Mouse (Mus musculus): ENCODE data around the gene Gpd1. TPM values are rescaled to one million over a fixed set of nuclear protein-coding genes. Genes with fewer than 3 reads are reported as not detected.
"Not testable (repeated sequence)": the region's sequence is repeated elsewhere in the genome, so short reads cannot be mapped to it uniquely, and the experiment has no call there.

Gpd1 gene
- total RNA-seq, 2 experiments from 2014 or later: 61.7 to 91.3 TPM

DNA sequence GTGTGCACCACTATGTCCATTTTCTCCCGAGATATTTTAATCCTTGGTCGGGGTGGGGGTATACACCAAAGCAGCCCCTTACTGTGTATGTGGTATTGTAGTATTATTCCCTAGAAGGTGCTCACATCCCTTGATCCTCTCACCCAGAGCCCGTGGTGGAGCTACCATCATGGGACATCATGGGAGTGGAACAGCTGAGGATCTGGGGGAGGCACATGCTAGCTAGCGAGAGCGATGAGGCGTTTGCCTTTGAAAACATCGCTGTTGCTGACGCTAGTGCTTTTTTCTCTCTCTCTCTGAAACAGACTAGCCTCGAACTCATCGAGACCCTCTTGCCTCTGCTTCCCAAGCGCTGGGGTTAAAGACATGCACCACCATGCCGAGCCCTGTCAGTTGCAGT, 501 bp upstream of the Gpd1 start:
- intact Hi-C loops (cut with DNase I): loop anchor here (5.0 kb wide), 1 partner anchor 185 kb away; no protein-coding TSS in a partner anchor
- DNase-seq: no peak

DNA sequence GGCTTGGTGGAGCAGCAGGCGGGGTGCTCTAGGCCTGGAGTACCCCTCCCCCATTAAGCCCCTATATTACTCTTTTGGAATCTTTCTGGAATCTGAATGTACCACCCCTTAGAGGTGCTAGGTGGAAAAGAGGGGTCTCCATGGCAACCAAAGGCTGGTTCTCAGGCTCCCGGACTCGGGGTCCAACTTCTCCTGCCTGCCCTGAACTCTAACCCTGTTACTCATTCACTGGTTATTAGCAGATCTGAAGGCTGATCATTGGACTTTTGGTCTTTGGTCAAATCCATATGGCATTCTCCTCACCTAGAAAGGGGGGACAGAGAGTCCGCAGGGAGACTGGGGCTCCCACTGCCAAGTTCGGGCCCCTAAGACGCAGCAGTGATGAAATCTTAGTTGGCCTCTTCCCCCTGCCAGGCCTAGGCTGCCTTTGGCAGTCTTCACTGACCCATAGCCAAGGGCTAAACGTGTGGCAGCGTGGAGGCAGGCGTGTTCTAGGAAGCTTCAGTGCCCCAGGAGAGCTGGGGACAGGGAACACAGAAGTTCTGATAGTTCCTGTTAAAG, 1.2 kb downstream of the Gpd1 start:
- intact Hi-C loops (cut with DNase I): loop anchor here (5.0 kb wide), 1 partner anchor 184 kb away; no protein-coding TSS in a partner anchor

DNA sequence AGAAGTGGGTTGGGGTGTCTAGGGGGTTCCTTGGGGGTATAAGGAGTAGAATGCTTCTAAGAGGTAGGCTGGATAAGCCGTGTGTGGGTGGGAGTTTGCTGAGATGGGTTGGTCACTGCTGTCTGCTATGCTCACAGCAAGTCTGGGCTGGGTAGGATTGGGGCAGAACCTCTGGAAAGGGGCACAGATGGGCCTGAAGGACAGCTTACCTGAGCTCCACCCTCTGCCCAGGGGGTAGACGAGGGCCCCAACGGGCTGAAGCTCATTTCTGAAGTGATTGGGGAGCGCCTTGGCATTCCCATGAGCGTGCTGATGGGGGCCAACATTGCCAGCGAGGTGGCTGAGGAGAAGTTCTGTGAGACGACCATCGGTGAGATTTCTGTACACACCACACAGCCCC, 2.5 kb downstream of the Gpd1 start:
- intact Hi-C loops (cut with DNase I): loop anchor here (5.0 kb wide), 2 partner anchors 182 to 1083 kb away; no protein-coding TSS in a partner anchor

More for the DNA sequence above, 1.2 kb downstream of the Gpd1 start:
- no peak for DNase-seq

DNA sequence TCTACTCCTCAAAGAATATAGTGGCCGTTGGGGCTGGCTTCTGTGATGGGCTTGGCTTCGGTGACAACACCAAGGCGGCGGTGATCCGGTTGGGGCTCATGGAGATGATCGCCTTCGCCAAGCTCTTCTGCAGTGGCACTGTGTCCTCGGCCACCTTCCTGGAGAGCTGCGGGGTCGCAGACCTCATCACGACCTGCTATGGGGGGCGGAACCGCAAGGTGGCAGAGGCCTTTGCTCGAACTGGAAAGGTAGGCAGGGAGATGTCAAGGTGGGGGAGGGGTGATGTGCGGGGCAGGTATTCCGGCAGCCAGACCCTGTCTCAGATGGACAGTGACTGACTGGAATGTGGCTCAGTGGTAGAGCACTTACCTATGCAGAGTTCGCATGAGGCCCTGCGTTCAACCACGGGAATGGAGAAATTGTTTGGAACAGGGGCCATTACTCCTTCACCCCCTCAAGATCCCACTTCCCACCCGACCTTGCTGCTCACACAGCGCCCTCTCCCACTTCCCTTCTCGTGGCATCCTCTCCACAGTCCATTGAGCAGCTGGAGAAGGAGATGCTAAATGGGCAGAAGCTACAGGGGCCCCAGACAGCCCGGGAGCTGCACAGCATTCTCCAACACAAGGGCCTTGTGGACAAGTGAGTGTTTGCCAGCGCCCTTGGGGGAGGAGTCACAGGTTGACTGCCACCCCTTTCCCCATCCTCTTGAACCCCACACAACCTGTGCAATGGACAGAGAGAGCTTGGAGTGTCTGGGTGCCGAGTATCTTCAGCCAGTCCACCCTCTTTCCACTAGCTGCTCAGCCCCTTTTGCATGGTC, 4.8 kb downstream of the Gpd1 start:
- intact Hi-C loops (cut with DNase I): loop anchor here (5.0 kb wide), 1 partner anchor 1085 kb away; no protein-coding TSS in a partner anchor
- no peak for DNase-seq

More for the DNA sequence above, 2.5 kb downstream of the Gpd1 start:
- no peak for DNase-seq

DNA sequence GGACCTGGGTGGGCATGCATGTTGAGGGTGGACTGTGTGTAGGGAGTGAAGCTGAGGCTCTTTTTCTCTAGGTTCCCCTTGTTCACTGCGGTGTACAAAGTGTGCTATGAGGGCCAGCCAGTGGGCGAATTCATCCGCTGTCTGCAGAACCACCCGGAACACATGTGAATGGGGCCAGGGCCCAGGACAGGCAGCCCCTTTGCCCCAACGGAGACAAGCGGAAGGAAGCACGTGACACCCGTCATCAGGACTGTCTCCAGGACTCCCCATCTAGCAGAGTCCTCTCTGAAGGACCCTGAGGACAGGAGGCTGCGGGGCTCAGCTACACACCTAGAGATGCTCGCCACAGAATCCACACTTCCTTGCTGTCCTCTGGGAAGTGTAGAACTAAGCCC, 5.8 kb downstream of the Gpd1 start:
- intact Hi-C loops (cut with DNase I): loop anchor here (5.0 kb wide), 1 partner anchor 1086 kb away; no protein-coding TSS in a partner anchor
- no peak for DNase-seq

DNA sequence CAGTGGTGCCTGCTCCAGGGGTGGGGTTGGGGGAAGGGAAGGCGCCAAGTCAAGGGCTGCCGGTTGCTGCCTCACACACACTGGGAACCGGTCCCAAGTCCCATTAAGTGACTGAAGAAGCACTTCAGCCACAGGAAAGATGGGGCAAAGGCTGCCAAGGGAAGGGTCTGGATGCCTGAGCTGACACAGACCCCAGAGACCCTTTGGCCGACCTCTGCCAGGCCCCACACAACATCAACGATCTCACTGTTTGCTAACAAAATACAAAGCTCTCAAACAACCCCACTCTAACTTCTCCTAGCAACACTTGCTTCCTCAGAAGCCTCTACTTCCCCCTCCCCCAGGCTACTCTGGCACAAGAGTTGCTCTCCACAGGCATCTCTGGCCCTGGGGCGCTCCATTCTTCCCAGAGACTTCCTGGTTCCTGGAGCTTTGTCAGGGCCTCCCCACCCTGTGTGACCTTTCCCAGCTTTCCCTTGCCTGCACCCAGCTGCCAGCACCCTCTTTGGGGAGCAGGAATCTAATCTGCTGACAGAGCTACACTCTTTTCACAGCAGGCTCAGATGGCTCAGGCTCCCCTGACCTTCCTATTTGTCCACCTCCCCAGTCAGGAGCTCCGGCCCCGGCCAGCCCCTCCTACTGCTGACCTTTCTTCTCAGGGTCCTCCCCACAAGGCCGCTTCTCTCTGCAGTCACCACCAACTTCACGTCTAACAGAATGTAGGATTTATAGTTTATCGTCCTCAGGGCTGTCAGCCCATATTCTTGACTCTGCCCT, 6.4 kb downstream of the Gpd1 start:
- DNase-seq: peak; percentile 68 to 83
- intact Hi-C loops (cut with DNase I): loop anchor here (2.0 to 5.0 kb wide), 3 partner anchors 19 to 1086 kb away; partner anchors contain the start of genes Cers5 and Gm17349

DNA sequence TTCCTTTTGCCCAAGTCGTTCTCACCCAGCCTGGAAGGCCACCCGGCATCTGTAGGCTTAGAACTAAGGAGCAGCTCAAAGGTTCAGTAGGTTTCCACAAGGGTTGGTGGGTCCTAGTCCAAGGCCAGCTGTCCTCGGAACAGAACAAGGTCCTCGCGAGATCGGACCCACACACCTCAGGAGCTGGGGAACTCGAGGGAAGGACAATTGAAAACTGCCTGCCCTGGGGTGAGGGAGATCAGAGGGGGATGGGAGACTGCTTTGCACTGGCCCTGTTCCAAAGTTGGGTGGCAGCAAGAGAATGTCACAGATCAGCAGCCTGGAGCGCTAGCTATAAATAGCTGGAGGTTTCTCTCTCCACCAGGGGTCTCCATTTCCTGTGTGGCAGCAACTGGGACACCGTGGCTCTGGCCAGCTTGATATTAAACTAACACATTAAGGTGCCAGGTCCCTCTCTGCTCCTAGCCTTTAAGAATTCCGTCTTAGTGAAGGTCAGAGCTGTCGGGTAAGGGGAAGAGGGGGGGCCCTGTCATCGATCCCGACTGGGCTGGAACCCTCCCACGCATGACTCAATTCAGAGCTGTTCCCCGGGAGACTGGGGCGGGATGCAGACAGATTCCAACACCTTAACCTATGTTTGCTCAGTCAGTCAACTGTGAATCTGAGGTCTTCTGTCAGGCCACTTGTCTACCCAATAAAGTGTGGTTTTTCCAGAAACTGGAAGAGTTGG, 7.1 kb downstream of the Gpd1 start:
- intact Hi-C loops (cut with DNase I): loop anchor here (2.0 to 5.0 kb wide), 3 partner anchors 20 to 1087 kb away; partner anchors contain the start of genes Cers5 and Gm17349
- DNase-seq: peak; percentile 70 to 82

DNA sequence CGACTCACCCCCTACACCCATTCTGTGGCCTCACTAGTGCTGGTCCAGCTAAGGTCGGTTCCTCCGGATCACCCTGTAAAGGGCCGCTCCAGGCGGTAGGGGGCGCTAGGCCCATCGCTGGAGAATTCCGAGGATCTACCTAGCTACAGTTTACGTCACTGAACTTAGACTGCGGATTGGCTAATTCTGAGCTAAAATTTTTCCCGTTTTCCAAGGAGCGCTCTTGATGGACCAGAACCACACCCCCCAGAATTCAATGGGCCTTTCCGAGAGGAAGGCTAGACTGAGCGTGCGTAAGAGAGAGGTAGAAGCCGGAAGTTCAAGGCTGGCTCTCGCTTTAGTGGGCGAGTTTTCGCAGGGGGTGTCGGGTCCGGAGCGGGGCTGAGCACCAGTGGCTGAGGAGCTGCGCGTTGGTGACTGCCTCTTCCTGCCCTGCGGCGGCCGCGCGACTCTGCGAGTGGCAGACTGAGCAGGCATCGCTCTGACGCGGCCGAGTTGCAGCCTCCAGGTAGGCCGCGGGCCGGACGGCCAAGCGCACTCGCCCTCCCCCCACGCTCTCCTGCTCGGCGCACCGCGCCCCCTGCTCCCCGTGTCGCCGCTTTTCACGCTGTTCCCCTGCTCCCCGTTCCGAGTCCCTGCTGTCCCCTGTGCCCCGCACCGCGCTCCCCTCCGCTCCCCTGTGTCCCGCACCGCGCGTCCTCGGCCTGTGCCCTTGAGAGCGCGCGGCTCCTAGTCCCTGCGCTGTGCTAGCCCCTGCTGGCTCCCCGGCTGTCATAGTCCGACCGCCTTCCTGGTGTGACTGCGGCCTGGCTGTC, 8.2 kb downstream of the Gpd1 start, which contains the start of gene Cox14:
Gene Cox14 (plus strand): TSS at position 278 of the 815 bp plus-strand sequence.
- DNase-seq: peak; percentile 95 to 97
- intact Hi-C loops (cut with DNase I): loop anchor here (2.0 kb wide), 2 partner anchors 21 to 47 kb away; partner anchors contain the start of genes Cers5 and Gm17349

DNA sequence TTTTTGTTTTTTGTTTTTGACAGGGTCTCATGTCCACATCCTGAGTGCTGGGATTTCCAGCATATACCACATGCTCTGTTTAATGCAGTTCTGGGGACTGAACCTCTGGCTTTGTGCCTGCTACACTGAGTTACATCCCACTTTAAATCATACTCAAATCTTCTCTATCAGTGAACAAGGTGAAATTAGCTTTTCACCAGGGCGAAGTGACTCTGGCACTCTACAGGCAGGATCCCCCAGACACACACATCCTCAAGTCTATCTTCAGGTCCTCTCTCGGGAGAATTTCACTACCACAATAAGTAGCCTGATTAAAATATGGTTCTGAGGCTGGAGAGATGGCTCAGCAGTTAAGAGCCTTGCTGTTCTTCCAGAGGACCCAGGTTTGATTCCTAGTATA, 9.2 kb downstream of the Gpd1 start:
- DNase-seq: no peak
- intact Hi-C loops (cut with DNase I): no loop called here

DNA sequence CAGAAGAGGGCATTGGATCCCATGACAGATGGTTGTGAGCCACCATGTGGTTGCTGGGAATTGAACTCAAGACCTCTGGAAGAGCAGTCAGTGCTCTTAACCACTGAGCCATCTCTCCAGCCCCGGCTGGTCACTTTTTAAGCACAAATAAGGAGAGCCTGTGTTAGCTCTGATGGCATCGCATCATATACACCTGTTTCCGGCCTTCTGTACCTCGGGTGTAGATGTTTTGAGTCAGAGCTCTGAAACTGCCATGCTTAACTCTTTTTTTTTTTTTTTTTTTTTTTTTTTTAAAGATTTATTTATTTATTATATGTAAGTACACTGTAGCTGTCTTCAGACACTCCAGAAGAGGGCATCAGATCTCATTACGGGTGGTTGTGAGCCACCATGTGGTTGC, 9.7 kb downstream of the Gpd1 start:
- intact Hi-C loops (cut with DNase I): not testable (repeated sequence)

DNA sequence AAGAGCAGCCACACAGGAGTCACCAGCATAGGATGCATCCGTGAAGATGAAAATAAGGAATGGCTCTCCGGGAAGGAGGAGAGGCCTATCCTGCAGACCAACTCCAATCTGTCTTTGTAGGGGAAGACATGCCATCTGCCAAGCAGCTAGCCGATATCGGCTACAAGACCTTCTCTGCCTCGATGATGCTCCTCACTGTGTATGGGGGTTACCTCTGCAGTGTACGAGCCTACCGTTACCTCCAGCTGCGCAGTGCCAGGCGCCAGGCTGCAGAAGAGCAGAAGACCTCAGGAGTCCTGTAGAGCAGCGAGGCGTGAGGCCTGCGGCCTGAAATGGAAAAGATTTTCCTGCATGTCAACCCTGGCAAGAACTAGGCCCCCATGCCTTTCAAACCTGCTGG, 10.2 kb downstream of the Gpd1 start:
- intact Hi-C loops (cut with DNase I): no loop called here
- no peak for DNase-seq

More for the DNA sequence above, 9.7 kb downstream of the Gpd1 start:
- DNase-seq: not testable (repeated sequence)

DNA sequence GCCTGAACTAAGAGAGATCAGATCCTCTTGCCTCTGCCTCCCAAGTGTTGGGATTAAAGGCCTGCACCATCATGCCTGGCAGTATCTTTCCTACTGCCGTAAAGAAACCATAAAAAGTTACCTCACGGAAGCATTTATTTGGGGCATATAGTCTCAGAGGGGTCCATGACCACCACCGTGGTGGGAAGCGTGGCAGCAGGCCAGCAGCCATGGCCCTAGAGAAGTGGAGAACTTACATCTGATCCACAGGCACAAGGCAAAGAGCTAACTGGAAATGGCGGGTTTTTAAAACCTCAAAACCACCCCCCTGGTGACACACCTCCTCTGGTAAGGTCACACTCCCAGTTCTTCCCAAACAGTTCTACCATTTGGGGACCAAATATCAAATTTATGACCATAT, 10.9 kb downstream of the Gpd1 start:
- intact Hi-C loops (cut with DNase I): no loop called here

DNA sequence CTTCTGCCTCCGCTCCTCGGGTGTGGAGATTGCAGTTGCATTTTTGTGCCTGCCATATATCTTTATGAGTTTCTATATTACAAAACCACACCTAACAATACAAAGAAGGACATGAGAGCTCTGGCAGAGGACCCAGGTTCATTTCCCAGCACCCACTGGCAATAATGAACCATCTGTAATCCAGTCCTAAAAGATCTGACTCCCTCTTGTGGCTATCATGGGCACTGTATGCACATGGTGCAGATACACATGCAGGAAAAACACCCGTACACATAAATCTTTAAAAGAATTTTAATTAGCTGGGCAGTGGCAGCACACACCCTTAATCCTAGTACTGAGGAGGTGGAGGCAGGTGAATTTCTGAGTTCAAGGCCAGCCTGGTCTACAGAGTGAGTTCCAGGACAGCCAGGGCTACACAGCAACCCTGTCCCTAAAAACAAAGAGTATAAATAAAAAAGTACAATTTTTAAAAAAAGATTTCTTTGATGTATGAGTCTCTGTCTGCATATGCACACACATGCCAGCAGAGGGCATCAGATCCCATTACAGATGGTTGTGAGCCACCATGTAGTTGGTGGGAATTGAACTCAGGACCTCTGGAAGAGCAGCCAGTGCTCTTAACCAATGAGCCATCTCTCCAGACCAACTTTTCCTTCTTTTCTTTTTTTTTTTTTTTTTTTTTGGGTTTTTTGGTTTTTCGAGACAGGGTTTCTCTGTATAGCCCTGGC, 11.9 kb downstream of the Gpd1 start:
- intact Hi-C loops (cut with DNase I): no loop called here

More for the DNA sequence above, 10.9 kb downstream of the Gpd1 start:
- DNase-seq: no peak

DNA sequence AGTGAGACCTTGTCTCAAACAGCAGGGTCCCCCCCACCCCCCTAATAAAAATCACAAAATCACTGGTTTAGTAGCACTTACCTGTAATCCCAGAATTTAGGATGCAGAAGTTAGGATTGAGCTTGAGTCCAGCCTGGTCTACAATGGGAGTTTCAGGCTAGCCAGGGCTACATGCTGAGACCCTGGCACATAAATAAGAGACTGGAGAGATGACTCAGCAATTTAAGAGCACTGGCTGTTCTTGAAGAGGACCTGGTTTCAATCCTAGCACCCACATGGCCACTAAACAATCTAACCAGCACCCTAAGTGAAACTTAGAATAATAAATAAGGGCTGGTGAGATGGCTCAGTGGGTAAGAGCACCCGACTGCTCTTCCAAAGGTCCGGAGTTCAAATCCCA, 13.9 kb downstream of the Gpd1 start:
- intact Hi-C loops (cut with DNase I): no loop called here
- DNase-seq: no peak

More for the DNA sequence above, 11.9 kb downstream of the Gpd1 start:
- DNase-seq: no peak

DNA sequence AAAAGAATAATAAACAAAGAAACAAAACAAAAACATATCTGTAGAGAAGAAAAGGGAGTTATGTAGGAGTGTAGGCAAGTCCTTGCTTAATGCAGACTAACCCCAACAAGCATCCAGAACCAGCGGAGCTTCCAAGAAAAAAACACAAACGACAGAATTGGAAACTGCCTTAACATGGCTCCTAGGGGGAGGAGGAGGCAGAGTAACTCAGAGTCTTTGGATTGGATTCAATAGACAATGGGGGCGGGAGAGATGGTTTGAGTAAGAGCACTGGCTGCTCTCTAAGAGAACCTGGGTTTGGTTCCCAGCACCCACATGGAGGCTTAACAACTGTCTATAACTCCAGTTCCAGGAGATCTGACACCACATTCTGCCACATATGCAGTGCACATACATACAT, 14.4 kb downstream of the Gpd1 start:
- DNase-seq: no peak
- intact Hi-C loops (cut with DNase I): no loop called here

DNA sequence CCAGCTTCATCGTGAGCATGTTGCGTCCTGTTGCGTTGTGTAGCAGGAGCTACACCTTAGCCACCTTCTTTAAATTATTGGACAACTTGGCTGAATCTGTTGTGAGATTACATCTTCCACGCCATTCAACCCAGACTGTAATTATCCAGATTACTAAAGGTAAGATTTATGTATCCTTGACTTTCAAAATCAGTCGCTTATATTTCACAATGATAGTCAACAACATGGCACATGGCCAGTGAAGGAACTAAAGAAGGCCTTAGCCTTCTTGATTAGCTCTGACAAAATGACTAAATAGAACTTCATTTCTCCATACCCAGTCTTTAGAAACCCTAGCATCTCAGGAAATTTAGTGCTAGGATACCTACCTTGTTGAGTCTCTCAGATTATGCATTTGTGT, 15.9 kb downstream of the Gpd1 start:
- intact Hi-C loops (cut with DNase I): no loop called here
- no peak for DNase-seq

DNA sequence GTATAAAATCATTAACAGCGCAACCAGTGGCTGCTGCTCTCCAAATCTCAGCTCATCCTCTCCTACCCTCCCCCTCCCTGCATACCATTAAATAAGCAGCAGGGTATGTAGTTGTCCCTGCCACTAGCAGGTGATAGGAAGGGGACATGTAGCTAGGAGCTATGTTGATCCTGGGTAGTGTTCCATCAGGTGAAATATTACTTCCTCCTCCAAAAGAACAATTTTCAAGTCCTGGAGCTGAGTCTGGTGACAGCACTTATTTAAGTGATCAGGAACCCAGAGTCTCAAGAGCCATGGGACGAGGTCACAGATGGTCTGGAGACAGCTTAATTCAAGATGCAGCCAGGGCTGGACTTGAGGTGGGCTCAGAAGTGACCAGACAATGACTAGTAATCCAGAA, 18.3 kb downstream of the Gpd1 start:
- peak; percentile 100 for DNase-seq
- intact Hi-C loops (cut with DNase I): no loop called here

DNA sequence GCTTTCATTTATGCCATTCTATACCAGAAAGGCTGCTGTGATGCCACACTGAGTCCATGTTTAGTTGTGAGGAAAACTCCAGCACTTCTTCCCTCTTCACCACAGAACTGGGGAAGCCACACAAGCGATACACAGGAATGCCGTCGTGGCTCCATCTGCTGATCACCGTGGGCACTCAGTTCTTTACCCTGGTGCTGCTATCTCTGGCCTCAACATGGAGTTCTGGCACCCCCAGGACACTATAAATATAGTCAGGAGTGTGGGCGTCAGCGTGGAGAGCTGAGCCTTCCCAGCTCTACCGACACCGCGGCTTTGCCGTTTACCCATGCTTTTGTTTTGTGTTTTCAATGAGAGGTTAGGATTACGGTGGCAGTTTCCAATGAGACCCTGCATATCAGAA, 19.4 kb downstream of the Gpd1 start:
- intact Hi-C loops (cut with DNase I): no loop called here
- no peak for DNase-seq

Data from heart, postnatal 14 days (tissue).